Mouse (Mus musculus): ENCODE data around the gene Ccdc6. TPM values are rescaled to one million over a fixed set of nuclear protein-coding genes. Genes with fewer than 3 reads are reported as not detected.

The Ccdc6 gene
- total RNA-seq, 2 experiments from 2014 or later, result 43.4 to 58.7 TPM

- intact Hi-C loops (cut with DNase I), result no loop called here
- DNase-seq (ENCODE audit: low spot score in 2 of 2), result no peak
Observed at GRCm38 (mm10) chr10:70123454-70123853, 26.5 kb downstream of the Ccdc6 start.

GRCm38 (mm10) chr10:70125491-70125890 is 28.6 kb downstream of the Ccdc6 start:
- intact Hi-C loops (cut with DNase I), result no loop called here
- DNase-seq (ENCODE audit: low spot score in 2 of 2), result no peak

- no peak for DNase-seq (ENCODE audit: low spot score in 2 of 2)
- intact Hi-C loops (cut with DNase I), result no loop called here
Observed at GRCm38 (mm10) chr10:70127273-70127672, 30.4 kb downstream of the Ccdc6 start.

GRCm38 (mm10) chr10:70128408-70128807 is 31.5 kb downstream of the Ccdc6 start:
- DNase-seq (ENCODE audit: low spot score in 2 of 2), result no peak
- intact Hi-C loops (cut with DNase I), result no loop called here

GRCm38 (mm10) chr10:70132087-70132560 is 35.2 kb downstream of the Ccdc6 start:
- intact Hi-C loops (cut with DNase I), result no loop called here
- no peak for DNase-seq (ENCODE audit: low spot score in 2 of 2)

- DNase-seq (ENCODE audit: low spot score in 2 of 2), result no peak
- intact Hi-C loops (cut with DNase I), result no loop called here
Observed at GRCm38 (mm10) chr10:70132714-70133113, 35.8 kb downstream of the Ccdc6 start.

- intact Hi-C loops (cut with DNase I), result no loop called here
- peak; percentile 49 to 63 for DNase-seq (ENCODE audit: low spot score in 2 of 2)
Observed at GRCm38 (mm10) chr10:70133188-70133587, 36.3 kb downstream of the Ccdc6 start.

- intact Hi-C loops (cut with DNase I), result loop anchor here (5.0 kb wide), 1 partner anchor 38 kb away; the partner anchor contains the start of gene Ccdc6
Observed at GRCm38 (mm10) chr10:70135680-70136079, 38.8 kb downstream of the Ccdc6 start.

GRCm38 (mm10) chr10:70137652-70138051 is 40.7 kb downstream of the Ccdc6 start:
- DNase-seq (ENCODE audit: low spot score in 2 of 2), result no peak
- intact Hi-C loops (cut with DNase I), result loop anchor here (5.0 kb wide), 1 partner anchor 40 kb away; the partner anchor contains the start of gene Ccdc6

More at GRCm38 (mm10) chr10:70135680-70136079, 38.8 kb downstream of the Ccdc6 start:
- DNase-seq (ENCODE audit: low spot score in 2 of 2), result no peak

- intact Hi-C loops (cut with DNase I), result loop anchor here (5.0 kb wide), 1 partner anchor 41 kb away; the partner anchor contains the start of gene Ccdc6
- DNase-seq (ENCODE audit: low spot score in 2 of 2), result no peak
Observed at GRCm38 (mm10) chr10:70138150-70138549, 41.2 kb downstream of the Ccdc6 start.

GRCm38 (mm10) chr10:70139368-70139767 is 42.4 kb downstream of the Ccdc6 start:
- DNase-seq (ENCODE audit: low spot score in 2 of 2), result no peak
- intact Hi-C loops (cut with DNase I), result loop anchor here (5.0 kb wide), 1 partner anchor 42 kb away; the partner anchor contains the start of gene Ccdc6

GRCm38 (mm10) chr10:70140414-70140813 is 43.5 kb downstream of the Ccdc6 start:
- no peak for DNase-seq (ENCODE audit: low spot score in 2 of 2)
- intact Hi-C loops (cut with DNase I), result no loop called here

GRCm38 (mm10) chr10:70142623-70143022 is 45.7 kb downstream of the Ccdc6 start:
- peak; percentile 36 to 54 for DNase-seq (ENCODE audit: low spot score in 2 of 2)

GRCm38 (mm10) chr10:70144004-70144557 is 47.2 kb downstream of the Ccdc6 start:
- intact Hi-C loops (cut with DNase I), result no loop called here
- DNase-seq (ENCODE audit: low spot score in 2 of 2), result no peak

More at GRCm38 (mm10) chr10:70142623-70143022, 45.7 kb downstream of the Ccdc6 start:
- intact Hi-C loops (cut with DNase I), result no loop called here

GRCm38 (mm10) chr10:70145873-70146272 is 49.0 kb downstream of the Ccdc6 start:
- DNase-seq (ENCODE audit: low spot score in 2 of 2), result no peak
- intact Hi-C loops (cut with DNase I), result no loop called here

GRCm38 (mm10) chr10:70149093-70149492 is 52.2 kb downstream of the Ccdc6 start:
- intact Hi-C loops (cut with DNase I), result no loop called here
- DNase-seq (ENCODE audit: low spot score in 2 of 2), result no peak

- no peak for DNase-seq (ENCODE audit: low spot score in 2 of 2)
- intact Hi-C loops (cut with DNase I), result loop anchor here (5.0 kb wide), 1 partner anchor 53 kb away; the partner anchor contains the start of gene Ccdc6
Observed at GRCm38 (mm10) chr10:70150301-70150700, 53.4 kb downstream of the Ccdc6 start.

GRCm38 (mm10) chr10:70151171-70151570 is 54.2 kb downstream of the Ccdc6 start:
- no peak for DNase-seq (ENCODE audit: low spot score in 2 of 2)
- intact Hi-C loops (cut with DNase I), result loop anchor here (5.0 kb wide), 1 partner anchor 54 kb away; the partner anchor contains the start of gene Ccdc6

- intact Hi-C loops (cut with DNase I), result loop anchor here (5.0 kb wide), 1 partner anchor 55 kb away; the partner anchor contains the start of gene Ccdc6
- DNase-seq (ENCODE audit: low spot score in 2 of 2), result no peak
Observed at GRCm38 (mm10) chr10:70152190-70152743, 55.3 kb downstream of the Ccdc6 start.

GRCm38 (mm10) chr10:70153810-70154209 is 56.9 kb downstream of the Ccdc6 start:
- DNase-seq (ENCODE audit: low spot score in 2 of 2), result no peak
- intact Hi-C loops (cut with DNase I), result loop anchor here (5.0 kb wide), 1 partner anchor 57 kb away; the partner anchor contains the start of gene Ccdc6
